Mouse (Mus musculus) WW6 (cell line): ENCODE data around the gene Scgn.

Source experiments
- DNase-seq: peaks from one replicate; pipeline ENCODE4 v3.0.0-alpha.2; 2013; ENCODE audit warnings: low read depth, low spot score

The Scgn gene

DNA sequence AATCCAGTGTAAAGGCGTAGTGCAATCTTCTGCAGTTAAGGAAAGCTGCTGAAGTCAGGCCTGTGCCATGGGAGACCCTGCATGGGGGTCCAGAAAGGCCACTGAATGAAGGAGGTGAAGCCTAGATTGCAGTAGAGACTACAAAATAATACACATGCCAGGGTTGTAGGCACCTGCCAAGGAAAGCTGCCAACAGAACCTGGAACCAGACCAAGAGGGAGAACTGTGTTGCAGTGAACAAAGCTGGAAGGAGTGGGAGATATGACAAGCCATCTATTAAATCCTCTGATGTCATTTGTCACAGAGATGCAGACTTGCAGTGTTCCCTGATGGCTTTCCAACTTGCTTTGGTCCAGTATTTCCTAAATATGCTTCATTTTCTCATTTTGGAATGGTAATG is 52.3 kb downstream of the Scgn start:
- DNase-seq: no peak

DNA sequence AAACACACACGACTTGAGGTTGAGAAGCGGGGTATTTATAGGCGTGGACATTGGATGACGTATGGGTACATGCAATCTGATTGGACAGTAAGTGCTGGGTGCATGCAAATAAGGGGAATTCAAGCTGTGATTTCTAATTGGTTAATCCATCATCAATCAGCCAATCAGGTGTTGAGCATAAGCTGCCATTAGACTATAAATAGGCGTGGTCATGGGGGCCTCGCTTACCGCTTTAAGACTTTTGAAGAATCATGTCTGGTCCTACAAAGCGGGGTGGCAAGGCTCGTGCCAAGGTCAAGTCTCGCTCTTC is 56.8 kb downstream of the Scgn start, which contains the start of gene Hist1h2aa:
Gene Hist1h2aa, plus strand, starts transcription at position 252 of the 310 bp plus-strand sequence.
- DNase-seq: peak; percentile 63

- DNase-seq: no peak
Measured at GRCm38 (mm10) chr13:23933421-23934210, 57.4 kb downstream of the Scgn start, which contains the start of gene Hist1h2ba. Gene Hist1h2ba (minus strand): TSS chr13:23934156.

- no peak for DNase-seq
Measured at GRCm38 (mm10) chr13:23930904-23931303, 60.1 kb downstream of the Scgn start.

DNA sequence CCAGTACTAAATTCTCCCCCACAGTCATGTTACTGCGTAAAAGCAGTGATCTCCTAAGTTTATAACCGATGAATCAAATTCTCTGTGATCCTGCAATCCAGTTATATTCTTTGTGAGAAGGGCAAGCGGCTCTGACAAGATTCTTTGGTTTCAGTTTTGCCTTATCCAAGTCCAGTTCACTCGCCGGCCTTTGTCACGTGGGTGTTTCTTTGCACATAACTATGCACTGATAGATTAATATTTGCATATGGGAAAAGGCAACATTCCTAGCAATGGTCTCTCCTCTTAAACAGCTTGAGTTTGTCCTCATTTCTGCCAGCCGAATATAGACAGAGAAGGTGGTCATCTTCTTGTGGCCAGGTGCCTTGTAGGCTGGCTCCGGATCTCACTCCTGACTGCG is 60.6 kb downstream of the Scgn start:
- DNase-seq: no peak

GRCm38 (mm10) chr13:23928637-23929036 is 62.4 kb downstream of the Scgn start:
- no peak for DNase-seq

DNA sequence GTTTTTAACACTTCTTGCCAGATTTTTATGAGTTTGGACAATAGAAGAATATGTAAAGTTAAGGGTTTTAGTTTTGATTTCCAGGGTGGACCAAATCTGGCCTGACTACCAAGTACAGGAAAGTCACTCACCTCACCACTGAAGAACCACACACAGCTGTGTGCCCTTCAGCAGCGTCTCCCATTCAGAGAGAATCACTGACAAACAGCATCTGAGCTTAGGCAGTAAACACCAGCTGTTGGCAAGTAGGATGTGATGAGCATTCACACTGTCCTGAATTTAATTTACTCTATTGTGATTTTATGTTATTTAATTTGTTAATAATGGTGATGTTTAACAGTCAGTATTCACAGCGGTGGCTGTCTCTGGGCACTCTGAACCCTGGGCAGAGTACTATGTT is 65.2 kb downstream of the Scgn start:
- DNase-seq: no peak

DNA sequence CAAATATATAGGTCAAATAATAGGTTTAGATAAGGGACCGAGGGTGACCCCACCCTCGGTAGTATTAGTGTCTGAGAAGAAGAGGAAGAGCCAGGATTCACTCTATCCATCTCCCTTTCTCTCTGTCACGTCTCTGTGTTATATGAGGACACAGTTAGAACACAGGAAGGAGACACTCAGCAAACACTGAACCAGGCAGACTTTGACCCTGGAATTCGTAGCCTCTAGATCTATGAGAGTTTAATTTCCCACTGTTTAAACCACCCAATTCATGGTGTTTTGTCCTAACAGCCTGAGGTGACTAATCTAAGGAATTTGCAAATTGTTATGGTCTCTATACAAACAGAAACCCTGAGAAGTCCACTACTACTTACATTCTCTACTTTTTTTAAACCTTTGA is 73.3 kb downstream of the Scgn start:
- no peak for DNase-seq

GRCm38 (mm10) chr13:23916132-23916531 is 74.9 kb downstream of the Scgn start:
- DNase-seq: no peak

DNA sequence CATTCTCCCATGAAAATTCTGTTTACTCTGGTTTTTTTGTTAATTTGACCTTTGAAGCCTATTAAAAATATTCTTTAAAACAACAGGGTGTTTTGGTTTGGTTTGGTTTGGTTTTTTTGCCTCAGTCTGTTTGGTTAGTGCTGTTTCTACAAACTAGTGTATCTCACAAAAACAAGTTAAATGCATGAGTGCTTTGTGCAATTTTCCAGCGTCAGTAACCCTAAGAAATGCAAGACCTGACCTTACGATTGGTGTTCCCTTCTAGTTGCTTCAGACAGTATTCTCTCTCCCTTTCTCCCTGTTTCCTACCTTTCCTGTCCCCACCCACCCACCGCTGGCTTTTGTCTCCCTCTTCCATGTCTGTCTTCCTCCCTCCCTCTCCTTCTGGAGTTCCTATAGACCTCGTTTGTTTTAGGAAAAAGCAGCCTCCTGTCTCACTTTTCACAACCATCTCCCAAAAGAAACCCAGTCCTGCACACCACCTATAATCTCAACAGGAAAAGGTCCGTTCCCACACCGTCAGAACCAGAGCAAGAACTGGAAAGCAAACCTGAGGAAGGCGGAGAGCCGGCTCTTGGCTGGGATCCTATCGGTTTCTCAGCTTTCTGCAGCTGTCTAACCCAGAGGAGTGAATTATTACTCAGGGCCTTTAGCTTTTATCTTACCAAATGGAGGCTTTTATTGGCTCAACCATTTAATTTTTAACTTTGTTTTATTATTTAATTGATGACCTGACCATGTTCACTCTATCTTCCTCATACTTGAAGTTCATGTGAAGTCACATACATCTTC is 76.4 kb downstream of the Scgn start, which contains the start of gene Slc17a4:
Gene Slc17a4, minus strand, starts transcription at position 634 of the 792 bp plus-strand sequence.
- no peak for DNase-seq

- DNase-seq: no peak
Measured at GRCm38 (mm10) chr13:23913791-23914306, 77.2 kb downstream of the Scgn start.

DNA sequence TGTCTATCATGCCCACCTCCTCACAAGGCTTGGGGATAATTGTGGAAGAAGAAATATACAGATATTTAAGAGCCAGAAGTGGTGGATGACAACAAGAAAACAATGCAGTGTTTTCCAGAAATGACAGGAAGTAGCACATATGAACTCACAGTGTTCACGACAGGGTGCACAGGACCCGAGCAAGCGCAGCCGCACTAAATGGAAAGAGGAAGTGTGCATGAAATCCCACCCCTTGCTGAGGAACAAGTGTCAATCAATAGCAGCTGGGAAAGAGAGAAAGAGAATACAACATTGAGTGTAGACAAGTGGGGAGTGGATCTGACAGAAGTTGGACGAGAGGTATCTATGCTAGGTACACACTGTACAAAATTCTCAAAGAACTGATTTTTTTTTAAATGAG is 79.7 kb downstream of the Scgn start:
- DNase-seq: no peak

DNA sequence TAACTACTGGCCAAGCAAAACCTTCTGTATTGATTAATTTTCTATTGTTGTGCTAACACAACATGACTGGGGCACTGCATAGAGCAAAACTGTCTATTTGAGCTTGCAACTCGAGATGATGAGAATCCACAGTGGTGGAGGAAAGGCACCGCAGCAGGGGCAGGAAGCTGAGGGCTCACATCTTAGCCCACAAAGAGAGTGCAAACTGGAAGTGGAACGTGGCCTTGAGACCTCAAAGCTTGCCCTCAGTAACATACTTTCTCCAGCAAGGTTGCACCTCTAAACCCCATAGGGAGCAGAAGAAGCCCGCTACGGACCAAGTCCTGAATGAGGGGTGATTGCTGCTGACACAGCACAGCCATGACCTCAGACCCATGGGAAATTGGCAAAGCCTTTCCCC is 80.9 kb downstream of the Scgn start:
- no peak for DNase-seq

DNA sequence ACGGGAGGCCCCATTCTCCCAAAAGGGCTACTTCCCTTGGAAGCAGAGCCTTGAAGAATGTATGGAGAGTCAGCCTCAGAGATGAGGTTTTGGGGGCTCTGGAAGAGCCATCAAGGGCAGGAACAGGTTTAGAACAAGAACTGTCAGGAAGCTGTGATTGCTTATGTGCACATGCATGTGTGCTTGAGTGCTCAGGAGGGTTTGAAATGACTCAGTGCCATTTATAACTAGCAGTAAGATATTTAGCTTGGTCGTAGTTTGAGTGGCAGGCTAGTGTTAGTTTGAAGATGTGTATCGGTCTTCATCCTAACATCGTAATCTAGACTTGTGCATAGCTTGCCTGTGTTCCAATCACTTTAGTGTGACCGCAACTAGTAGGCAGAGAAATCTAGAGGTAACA is 84.1 kb downstream of the Scgn start:
- no peak for DNase-seq
